Mouse (Mus musculus) erythroblast, embryonic 14.5 days (primary cell): ENCODE measurements around the gene Pkp2.

Source experiments
- GATA1 ChIP-seq: IDR thresholded peaks from 2 replicates; pipeline ENCODE4 v1.6.1; 2012; ENCODE audit warnings: low read length, inconsistent platforms, mixed read lengths
- TAL1 ChIP-seq: IDR thresholded peaks from 3 replicates; pipeline ENCODE4 v1.6.1; 2012; ENCODE audit warnings: low read length, inconsistent platforms, mixed read lengths

DNA sequence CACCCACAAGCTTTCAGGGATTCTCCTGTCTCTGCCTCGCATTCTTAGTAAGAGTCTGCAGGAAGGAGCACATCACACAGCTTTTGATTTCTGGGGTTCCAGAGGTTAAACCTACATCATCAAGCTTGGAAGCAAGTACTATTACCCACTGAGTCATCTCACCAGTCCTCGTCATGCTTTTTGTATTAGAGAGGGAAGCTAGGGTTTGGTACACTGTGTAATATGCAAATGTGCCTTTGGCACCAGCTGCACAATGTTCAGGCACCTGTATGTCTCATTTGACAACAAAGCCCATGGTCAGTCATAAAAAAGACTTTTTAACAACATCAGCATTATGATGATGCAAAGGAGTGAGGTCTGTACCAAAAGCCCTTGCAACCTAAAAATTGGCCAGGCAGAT lies 25.2 kb downstream of the Pkp2 start:
- no peak for TF ChIP-seq TAL1
- TF ChIP-seq GATA1 = no peak
